Mouse (Mus musculus): ENCODE data around the gene Gm20696.

Gm20696 gene

DNA sequence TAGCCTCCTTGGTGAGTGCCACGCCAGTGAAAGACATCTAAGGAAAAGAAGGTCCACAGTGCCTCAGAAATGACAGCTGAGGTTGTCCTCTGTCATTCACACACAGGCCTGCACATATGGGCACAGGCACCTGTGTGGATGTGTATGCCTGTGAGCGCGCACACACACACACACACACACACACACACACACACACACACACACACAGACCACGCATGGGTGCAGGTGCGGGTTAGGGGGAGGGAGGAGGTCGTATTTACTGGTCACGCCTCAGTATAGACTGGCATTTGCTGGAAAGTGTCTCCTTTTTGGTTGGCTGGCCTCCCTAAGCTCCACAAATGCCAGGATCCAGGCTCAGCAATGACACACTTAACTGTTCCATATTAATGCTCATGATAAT lies 449.4 kb downstream of the Gm20696 start:
- no peak for DNase-seq (ENCODE audit: low spot score in 2 of 2)

DNA sequence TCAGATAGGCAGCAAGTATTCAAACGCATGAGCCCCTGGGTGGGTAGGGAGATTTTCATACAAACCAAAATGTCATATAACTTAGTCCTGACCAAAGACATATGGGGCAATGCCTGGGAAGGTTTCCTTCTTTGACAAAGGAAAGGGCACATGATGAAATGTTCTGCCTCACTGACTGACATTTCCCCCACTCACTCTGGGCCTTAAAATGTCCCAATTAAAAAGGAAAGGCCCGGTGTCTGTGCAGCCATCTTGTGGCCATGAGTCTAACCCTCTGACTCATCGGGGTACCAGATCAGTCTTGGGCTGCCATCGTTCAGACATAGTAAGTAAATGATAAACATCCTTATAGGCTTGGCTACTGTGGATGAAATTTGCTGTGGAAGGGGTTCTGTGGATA lies 454.1 kb downstream of the Gm20696 start:
- DNase-seq (ENCODE audit: low spot score in 2 of 2), result no peak

DNA sequence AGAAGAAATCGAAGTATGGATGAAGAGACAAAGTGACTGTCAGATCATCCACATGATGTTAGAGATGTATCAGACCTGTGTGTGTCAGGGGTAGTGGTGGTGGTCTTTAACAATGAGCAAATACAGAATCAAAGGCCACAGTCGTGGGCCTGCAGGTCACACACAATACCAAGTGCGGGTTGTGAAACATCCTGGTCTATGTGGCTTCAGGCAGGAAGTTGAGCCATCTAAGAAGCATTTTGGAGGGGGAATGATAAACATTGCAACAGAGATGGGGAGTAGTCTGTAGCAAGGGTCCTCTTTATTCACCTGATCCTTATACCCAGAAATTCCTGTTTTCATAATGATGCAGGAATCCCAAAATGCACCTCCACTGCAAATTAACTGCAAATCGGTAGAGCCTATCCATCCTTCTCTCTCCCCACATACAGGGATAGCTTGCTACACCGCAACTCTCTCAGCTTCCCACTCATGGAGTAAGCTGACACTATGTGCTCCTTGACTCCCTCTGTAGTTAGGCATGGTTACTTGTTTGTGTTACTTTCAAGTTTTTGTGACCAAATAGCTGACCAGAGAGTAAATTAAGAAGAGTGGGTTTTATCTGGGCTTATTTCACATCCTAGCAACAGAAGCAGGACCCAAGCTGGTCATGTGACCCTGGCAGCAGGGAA lies 454.8 kb downstream of the Gm20696 start:
- no peak for DNase-seq (ENCODE audit: low spot score in 2 of 2)

DNA sequence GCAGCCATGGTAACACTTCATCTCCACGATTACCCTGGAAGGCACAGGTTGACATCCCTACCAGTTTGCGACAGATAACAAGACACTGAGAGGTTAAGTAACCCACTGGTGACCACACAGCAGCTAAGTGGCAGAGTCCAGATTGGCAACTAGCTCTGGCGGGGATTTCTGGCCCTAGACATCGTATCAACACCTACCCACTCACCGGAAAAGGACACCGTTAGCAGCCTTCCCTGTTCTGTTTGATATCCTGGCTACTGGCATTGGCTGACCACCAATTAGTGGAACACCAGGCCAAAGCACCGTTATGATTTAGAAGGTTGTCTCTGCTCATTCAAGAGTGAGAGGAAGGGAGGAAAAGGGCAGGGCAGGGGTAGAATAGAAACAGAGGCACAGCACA lies 456.4 kb downstream of the Gm20696 start:
- no peak for DNase-seq (ENCODE audit: low spot score in 2 of 2)
